Mouse (Mus musculus) adrenal gland (tissue): ENCODE data around the gene Stk39.

ENCODE experiments used
- intact Hi-C: fragments of 180-260 bp; cut with DNase I; formaldehyde crosslinking; loops from one replicate; pipeline ENCODE4 v1.15.1; 2025

The Stk39 gene

DNA sequence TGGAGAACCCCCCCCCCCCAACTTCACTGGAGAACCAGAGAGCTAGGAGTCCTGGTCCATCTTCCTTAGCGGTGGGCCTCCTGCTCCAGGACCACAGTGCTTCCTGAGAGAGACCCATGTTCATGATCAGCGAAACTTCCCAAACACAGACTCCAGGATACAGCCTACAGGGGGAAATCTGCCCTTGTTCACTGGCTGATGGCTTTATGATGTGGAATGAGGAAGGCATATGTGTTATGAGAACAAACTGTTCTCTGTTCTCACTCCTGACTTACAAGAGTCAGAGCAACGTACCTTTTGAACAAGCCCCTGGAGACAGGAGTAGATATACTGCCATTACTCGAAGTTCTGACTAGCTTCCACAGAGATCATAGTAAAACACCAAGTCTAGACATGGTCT, 42.6 kb downstream of the Stk39 start:
- intact Hi-C loops = no loop called here

DNA sequence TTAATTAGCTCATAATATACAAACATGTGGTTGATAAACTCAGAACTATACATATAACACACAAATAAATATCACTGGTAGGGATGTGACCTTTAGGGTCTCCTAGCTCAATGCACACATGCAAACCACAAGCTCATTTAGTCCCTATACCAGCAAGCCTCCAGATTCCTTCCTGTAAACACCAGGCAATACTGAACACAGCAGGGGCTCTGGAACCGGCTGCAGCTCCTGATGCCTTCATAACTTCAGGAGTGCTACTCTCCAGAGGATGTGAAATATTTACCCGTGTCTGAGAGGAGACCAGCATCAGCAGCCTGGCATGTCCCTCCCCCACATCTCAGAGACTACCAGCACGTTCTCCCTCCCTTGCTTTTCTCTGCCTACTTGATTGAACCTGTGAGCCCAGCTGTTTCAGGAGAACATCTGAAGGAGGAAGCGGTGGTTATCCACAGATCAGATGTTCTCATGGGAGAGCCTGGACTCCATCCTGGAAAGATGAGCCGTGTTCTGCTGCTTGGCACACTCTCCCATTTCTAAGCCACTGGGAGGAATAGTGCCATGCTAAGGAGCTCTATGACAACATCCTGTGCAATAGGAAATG, 45.0 kb downstream of the Stk39 start:
- intact Hi-C loops = no loop called here

DNA sequence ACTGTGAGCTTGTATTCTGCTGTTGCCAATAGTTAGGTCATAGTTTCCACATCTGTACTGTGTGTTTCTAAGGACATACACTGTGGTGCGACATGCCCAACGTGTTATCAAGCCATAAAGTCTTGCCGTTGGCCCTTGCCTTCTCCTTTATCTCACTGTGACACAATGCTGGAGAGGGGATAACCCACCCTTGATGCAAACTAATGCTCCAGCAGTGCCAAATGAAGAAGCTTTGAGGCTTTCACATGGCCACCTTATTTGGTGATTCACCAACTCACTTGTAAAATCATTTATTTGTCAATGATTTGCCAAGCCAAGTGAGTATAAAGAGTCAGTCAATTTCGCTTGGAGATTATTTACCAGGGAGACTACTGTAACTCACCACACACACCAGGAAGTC, 46.0 kb downstream of the Stk39 start:
- intact Hi-C loops = no loop called here

DNA sequence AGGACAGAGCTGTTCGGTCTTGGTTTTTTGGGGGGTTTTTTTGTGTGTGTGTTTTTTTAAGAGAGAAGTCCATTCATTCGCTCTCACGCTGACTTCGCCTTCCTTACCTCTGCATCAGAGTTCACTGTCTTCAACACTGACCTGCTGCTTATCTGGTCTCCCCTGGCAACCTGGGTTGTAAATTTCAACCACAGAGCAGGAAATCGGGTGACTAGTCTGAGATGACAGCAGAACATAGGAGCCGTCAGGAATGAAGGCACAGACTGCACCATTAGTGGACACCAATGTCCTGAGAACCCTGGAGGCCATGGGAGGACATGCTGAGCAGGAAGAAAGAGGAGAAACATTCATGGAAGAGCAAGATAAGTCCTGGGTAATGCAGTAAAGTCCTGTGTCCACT, 51.1 kb downstream of the Stk39 start:
- intact Hi-C loops = no loop called here

GRCm38 (mm10) chr2:68420223-68420622, 51.8 kb downstream of the Stk39 start:
- intact Hi-C loops = no loop called here

GRCm38 (mm10) chr2:68419746-68420145, 52.3 kb downstream of the Stk39 start:
- intact Hi-C loops = no loop called here

DNA sequence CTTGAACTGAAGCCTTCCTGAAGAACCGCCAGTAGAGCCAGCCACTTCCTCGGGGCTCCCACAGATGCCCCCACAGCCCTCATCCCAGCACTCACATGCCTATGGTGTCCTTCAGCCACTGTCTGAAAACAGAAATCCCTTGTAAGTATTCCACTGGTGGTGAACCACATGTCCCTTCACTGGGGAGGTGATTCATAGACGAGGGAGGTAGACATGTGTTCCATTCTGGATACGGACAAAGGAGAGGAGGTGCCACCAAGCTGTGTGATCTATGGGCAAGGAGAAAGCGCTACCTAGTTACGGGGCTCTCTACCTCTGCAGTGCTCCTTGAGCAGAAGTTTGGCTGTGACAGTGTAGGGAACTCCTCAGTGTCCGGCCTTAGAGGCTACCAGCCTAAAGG, 52.9 kb downstream of the Stk39 start:
- intact Hi-C loops = no loop called here

DNA sequence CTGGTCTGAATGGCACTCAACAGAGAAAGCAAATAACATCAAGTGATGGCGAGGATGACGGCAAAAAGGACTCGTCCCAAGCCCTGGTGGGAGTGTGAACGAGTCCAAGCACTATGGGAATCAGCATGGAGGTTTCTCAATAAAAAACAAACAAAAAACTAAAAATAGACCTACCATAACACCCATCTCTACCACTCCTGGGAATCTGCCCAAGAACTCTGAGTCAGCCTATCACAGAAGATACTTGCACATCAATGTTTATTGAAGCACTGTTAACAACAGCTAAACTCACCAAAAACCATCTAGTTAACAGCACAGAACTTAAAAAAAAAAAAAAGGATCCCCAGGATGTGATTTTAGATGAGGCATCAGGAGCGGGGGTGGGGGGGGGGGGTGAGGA, 55.0 kb downstream of the Stk39 start:
- intact Hi-C loops = no loop called here

- intact Hi-C loops = no loop called here
Measured at GRCm38 (mm10) chr2:68415691-68416090, 56.4 kb downstream of the Stk39 start.

GRCm38 (mm10) chr2:68412149-68412548, 59.9 kb downstream of the Stk39 start:
- intact Hi-C loops = no loop called here

GRCm38 (mm10) chr2:68411201-68411600, 60.9 kb downstream of the Stk39 start:
- intact Hi-C loops = no loop called here

DNA sequence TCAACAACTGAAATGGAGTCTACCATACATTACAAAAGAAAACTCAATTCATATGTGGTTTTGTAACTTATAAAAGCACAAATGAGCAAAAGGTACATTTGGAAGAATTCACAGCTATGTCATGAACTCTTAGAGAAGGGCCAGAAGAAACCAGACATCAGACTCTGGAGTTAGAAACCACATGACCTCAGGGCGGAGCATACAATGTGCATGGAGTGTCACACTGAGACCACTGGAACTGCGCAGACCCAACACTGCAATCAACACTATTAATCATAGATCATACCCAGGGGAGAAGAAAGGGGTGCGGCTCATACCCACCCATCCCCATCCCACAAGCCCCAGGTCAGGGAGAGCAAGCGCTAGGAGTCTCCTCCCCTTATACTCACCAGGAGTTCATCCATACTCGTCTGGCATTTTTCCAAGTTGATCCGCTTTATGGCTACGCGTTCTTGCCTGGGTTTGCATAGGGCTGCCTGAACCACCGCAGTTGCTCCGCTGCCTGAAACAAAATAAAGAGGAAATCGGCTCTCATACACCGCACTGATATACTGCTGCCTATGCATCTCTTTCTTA, 62.3 kb downstream of the Stk39 start:
- intact Hi-C loops = loop anchor here (10.0 kb wide), 1 partner anchor 55 kb away; no protein-coding TSS in a partner anchor

DNA sequence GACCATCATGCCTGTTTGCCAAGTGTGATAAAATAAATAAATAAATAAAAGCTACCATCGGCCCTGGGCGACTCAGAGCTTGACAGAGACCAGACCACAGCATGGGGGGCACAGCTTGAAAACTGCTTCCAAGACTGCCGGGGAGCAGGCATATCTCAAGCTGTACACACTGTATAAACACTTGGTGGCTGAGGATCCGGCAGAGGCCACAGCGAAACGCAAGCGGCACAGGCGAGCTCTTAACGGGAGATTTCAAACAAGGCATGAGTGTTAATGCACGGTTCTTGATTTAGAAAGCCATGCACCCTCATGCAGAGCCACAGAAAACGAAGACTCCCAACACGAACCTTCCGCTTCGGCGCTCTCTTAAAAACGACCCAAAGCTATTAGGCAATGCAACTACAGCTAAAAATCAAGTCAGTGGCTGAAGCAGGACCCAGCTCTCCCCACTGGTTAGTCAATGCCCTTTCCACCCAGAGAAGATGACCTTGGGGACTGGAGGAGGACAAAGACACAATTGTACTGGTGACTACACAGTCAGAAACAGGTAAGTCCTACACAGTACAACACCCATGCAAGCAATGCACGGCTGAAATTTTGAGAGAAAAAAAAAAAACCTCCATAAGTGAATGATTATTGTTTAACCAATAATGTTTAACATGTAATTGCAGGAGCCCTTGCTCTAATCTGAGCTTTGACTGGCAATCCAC, 63.6 kb downstream of the Stk39 start:
- intact Hi-C loops = loop anchor here (10.0 kb wide), 1 partner anchor 56 kb away; no protein-coding TSS in a partner anchor

DNA sequence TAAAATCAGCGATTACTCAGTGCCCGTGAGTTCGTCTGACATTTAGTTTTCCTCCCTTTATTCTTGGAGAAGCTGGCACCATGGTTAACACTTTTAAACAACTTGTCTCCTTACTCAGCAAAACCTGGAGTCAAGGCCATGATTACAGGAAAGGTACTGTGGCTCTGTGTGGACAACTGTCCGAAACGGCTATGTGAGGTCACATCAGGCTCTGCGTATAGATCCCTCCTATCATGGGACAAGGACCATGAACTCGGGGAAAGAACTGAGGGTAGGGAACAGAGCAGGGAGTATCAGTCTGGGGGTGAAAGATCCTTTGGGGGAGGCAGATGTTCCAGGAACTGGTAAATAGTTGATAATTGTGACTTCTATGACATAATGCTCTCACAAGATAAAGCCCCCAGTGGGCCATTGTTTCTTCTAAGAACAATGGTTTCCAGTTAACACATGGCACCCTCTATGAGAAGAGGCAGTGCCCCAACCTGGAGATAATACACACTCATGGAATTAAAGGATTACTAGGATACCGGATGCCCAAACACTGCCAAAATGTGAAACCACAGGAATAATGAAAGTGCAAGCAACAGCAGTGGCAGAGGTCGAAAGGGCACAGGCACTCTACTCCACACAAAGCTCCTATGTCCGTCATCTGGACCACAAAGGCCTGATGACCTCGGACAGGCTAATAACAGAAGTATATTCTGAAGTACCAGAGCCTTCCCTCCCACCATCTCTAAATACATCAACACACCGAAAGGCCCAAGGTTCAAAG, 64.7 kb downstream of the Stk39 start:
- intact Hi-C loops = loop anchor here (10.0 kb wide), 1 partner anchor 57 kb away; no protein-coding TSS in a partner anchor

DNA sequence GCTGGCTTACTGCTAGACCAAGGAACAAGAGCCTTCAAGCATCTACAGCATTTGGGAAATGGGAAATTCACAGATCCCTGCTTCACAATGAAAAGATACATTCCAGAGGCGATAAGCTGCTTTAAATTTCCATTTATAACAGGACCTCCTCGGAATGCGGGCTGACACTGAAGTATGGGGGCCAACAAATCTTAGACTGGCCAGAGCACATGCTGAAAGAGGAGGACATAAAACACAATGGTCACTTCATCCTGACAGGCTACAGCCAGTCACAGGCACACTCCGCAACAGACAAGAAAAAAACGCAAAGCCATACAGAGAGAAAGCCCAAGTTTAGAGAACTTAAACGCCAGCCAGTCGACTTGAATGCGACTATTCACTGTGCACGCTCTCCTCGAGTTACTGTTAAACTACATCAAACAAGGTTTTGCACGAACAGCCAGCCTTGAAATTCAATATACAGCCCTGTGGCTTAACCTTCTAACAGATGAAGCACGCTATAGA, 65.4 kb downstream of the Stk39 start:
- intact Hi-C loops = loop anchor here (10.0 kb wide), 1 partner anchor 58 kb away; no protein-coding TSS in a partner anchor

- intact Hi-C loops = loop anchor here (10.0 kb wide), 1 partner anchor 60 kb away; no protein-coding TSS in a partner anchor
Measured at GRCm38 (mm10) chr2:68405163-68405715, 66.8 kb downstream of the Stk39 start.

- intact Hi-C loops = loop anchor here (10.0 kb wide), 1 partner anchor 60 kb away; no protein-coding TSS in a partner anchor
Measured at GRCm38 (mm10) chr2:68404274-68405162, 67.5 kb downstream of the Stk39 start.

DNA sequence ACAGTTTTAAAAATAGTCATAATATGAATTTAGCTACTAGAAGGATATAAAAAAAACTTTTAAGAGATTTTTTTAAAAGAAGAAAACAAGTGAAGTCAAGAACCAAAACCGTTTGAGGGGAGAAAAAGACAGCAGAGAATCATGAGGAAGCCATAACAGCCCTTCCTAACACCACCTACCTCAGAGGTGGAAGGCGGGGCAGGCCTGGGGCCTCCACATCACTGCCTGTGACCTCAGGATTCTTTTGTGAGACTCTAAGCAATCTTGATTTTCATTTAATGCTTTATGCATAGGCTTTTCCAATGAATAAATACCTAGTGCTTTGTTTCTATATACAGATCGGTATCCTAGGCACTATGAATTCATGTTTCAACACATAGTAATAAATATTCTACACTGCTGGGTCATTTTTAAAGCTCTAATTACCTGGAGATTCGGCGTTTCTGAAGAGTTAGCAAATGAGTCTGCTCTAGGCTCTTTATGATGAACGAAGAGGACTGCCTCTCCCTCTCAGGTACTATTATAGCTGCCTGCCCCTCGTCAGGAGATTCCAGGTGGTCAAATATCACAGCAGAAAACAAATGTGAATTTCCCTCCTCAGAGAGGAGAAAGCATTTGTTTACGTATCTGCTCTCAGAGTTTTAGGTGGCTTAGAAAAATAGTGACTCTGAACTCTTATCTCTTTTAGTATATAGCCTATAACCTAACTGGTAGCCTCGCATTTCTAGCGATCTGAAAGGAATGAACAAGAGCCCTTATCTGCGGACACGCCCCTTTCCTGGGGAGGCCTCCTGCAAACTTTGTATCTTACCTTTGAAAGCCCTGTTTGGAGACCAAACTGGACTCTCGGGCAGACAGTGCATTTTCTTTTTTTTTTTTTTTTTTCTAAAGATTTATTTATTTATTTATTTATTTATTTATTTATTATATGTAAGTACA, 78.2 kb downstream of the Stk39 start:
- intact Hi-C loops = no loop called here
